Mouse (Mus musculus) spleen, postnatal 4 days (tissue): Measurements from ENCODE around the gene Hif3a.

Source experiments
- DNase-seq, 2 experiments: peaks; one replicate each; pipeline ENCODE4 v3.0.0; 2022; ENCODE audit warnings: low spot score in 2 of 2

The Hif3a gene

GRCm38 (mm10) chr7:17056601-17057523 is 5.4 kb downstream of the Hif3a start:
- peak; percentile 56 to 80 for DNase-seq

GRCm38 (mm10) chr7:17056081-17056581 is 6.1 kb downstream of the Hif3a start:
- DNase-seq: peak; percentile 89 to 90

GRCm38 (mm10) chr7:17055287-17055946 is 6.8 kb downstream of the Hif3a start:
- peak in 1 of 2 experiments; percentile 11 for DNase-seq

- no peak for DNase-seq
Observed at GRCm38 (mm10) chr7:17054325-17054989, 7.8 kb downstream of the Hif3a start.

- peak; percentile 65 to 88 for DNase-seq
Observed at GRCm38 (mm10) chr7:17050933-17051594, 11.2 kb downstream of the Hif3a start.

- DNase-seq: no peak
Observed at GRCm38 (mm10) chr7:17050491-17050890, 11.7 kb downstream of the Hif3a start.

GRCm38 (mm10) chr7:17048431-17049190 is 13.6 kb downstream of the Hif3a start:
- DNase-seq: no peak

GRCm38 (mm10) chr7:17047041-17047682 is 15.1 kb downstream of the Hif3a start:
- no peak for DNase-seq

GRCm38 (mm10) chr7:17045743-17046142 is 16.5 kb downstream of the Hif3a start:
- no peak for DNase-seq

- DNase-seq: no peak
Observed at GRCm38 (mm10) chr7:17039373-17039772, 22.9 kb downstream of the Hif3a start.

- DNase-seq: no peak
Observed at GRCm38 (mm10) chr7:17038018-17038695, 24.1 kb downstream of the Hif3a start.

GRCm38 (mm10) chr7:17030239-17030638 is 32.0 kb downstream of the Hif3a start:
- DNase-seq: no peak

GRCm38 (mm10) chr7:17028923-17029322 is 33.3 kb downstream of the Hif3a start:
- DNase-seq: no peak

- peak; percentile 87 to 92 for DNase-seq
Observed at GRCm38 (mm10) chr7:17027588-17028343, 34.5 kb downstream of the Hif3a start, which contains the start of gene Ppp5c. TSS of gene Ppp5c (minus strand) at chr7:17027924.

GRCm38 (mm10) chr7:17026710-17027587 is 35.3 kb downstream of the Hif3a start:
- DNase-seq: peak in 1 of 2 experiments; percentile 66

GRCm38 (mm10) chr7:17025896-17026622 is 36.2 kb downstream of the Hif3a start:
- DNase-seq: no peak

- DNase-seq: no peak
Observed at GRCm38 (mm10) chr7:17025505-17025894, 36.7 kb downstream of the Hif3a start.
